8 mouse cellular contexts compared by ENCODE assay signal in genomic region chr7:73589208-73589771, GRCm38 (mm10). TPM values are rescaled to one million over a fixed set of nuclear protein-coding genes. Genes with fewer than 3 reads are reported as not detected.
DNase-seq lines count a peak whose midpoint lies in the region; ATAC-seq and TF ChIP-seq lines count a peak whose summit lies in the region.

No protein-coding gene starts in this region.

- no peaks in the 10 kb centered on the region for H3K36me3 ChIP-seq in hindbrain, embryonic 13.5 days
- H3K36me3 ChIP-seq in limb, embryonic 15.5 days, result no peaks in the 10 kb centered on the region
- no peaks in the 10 kb centered on the region for H3K36me3 ChIP-seq in stomach, postnatal 0 days (ENCODE audit: control insufficient read depth, insufficient read depth, low read length)

- H3K4me2 ChIP-seq in hindbrain, embryonic 13.5 days, result peak overlapping the region; percentile 21; the same call in 1 of the 2 replicates
- H3K4me2 ChIP-seq in limb, embryonic 15.5 days, result peak overlapping the region; percentile 21
- no peak overlapping the region for H3K4me2 ChIP-seq in stomach, postnatal 0 days (replicated peaks; ENCODE audit: low read depth)

- no peak for TF ChIP-seq CTCF in stomach, postnatal 0 days (IDR thresholded peaks at IDR 0.05; ENCODE audit: low read depth)

- H3K27me3 ChIP-seq in hindbrain, embryonic 13.5 days, result no peaks in the 10 kb centered on the region
- no peaks in the 10 kb centered on the region for H3K27me3 ChIP-seq in limb, embryonic 15.5 days
- no peaks in the 10 kb centered on the region for H3K27me3 ChIP-seq in stomach, postnatal 0 days (ENCODE audit: control insufficient read depth, insufficient read depth, low read length)

- peaks cover 22% of the 10 kb centered on the region for H3K4me1 ChIP-seq in hindbrain, embryonic 13.5 days (replicated peaks)
- peaks cover 49% of the 10 kb centered on the region for H3K4me1 ChIP-seq in limb, embryonic 15.5 days
- H3K4me1 ChIP-seq in stomach, postnatal 0 days (replicated peaks; ENCODE audit: control insufficient read depth, insufficient read depth), result peaks cover 14% of the 10 kb centered on the region; the same call in 1 of the 2 replicates

- peak; percentile 28 to 45 for DNase-seq in left cerebral cortex, adult 18-20 months (ENCODE audit: low spot score in 2 of 2)
- DNase-seq in left cerebral cortex, adult 11 months (ENCODE audit: low spot score), result no peak
- DNase-seq in MN1 (ENCODE audit: low spot score), result peak; percentile 53
- peak; percentile 56 to 68 for DNase-seq in cerebellum, postnatal 25 days
- peak; percentile 79 for DNase-seq in stomach, postnatal 0 days (ENCODE audit: low spot score)

- 0 out of 2 replicates have a peak, but pooled peaks have one; percentile 26 for ATAC-seq in hindbrain, embryonic 13.5 days (ENCODE audit: low FRiP score)
- peak; percentile 27; the same call in 1 of the 2 replicates for ATAC-seq in limb, embryonic 15.5 days (ENCODE audit: insufficient number of reproducible peaks, low FRiP score, low TSS enrichment, low read depth)
- peak; percentile 81 for ATAC-seq in stomach, postnatal 0 days (ENCODE audit: low FRiP score, low TSS enrichment)
- ATAC-seq in megakaryocyte-erythroid progenitor cell, adult 5-6 weeks (replicated peaks; ENCODE audit: low FRiP score, low TSS enrichment, poor library complexity, severe bottlenecking), result no peak

- H3K4me3 ChIP-seq in hindbrain, embryonic 13.5 days, result no peak overlapping the region
- H3K4me3 ChIP-seq in limb, embryonic 15.5 days, result 0 out of 2 replicates have a peak overlapping the region, but pooled peaks have one; percentile 1
- H3K4me3 ChIP-seq in stomach, postnatal 0 days (ENCODE audit: low read depth, low read length), result no peak overlapping the region

- H3K9ac ChIP-seq in hindbrain, embryonic 13.5 days, result 0 out of 2 replicates have a peak overlapping the region, but pooled peaks have one; percentile 26
- H3K9ac ChIP-seq in limb, embryonic 15.5 days, result no peak overlapping the region
- H3K9ac ChIP-seq in stomach, postnatal 0 days (ENCODE audit: low read length), result peak overlapping the region; percentile 43; the same call in 1 of the 2 replicates

- TF ChIP-seq EP300 in stomach, postnatal 0 days (optimal IDR thresholded peaks at IDR 0.05), result peak; percentile 79

- 60% methylated on average over 14 of the region's 14 CpGs for WGBS in hindbrain, embryonic 13.5 days
- 16% methylated on average over 14 of the region's 14 CpGs for WGBS in limb, embryonic 15.5 days
- 15% methylated on average over 14 of the region's 14 CpGs for WGBS in stomach, postnatal 0 days

- H3K9me3 ChIP-seq in hindbrain, embryonic 13.5 days, result no peaks in the 10 kb centered on the region
- H3K9me3 ChIP-seq in limb, embryonic 15.5 days, result no peaks in the 10 kb centered on the region
- H3K9me3 ChIP-seq in stomach, postnatal 0 days (ENCODE audit: control insufficient read depth, low read length), result no peaks in the 10 kb centered on the region

- H3K27ac ChIP-seq in hindbrain, embryonic 13.5 days, result peak overlapping the region; percentile 71
- peak overlapping the region; percentile 87 for H3K27ac ChIP-seq in limb, embryonic 15.5 days
- peak overlapping the region; percentile 97 for H3K27ac ChIP-seq in stomach, postnatal 0 days (replicated peaks)

RNA-seq across cellular contexts. Expression of gene Chd2, which starts 47.7 kb away (rescaled TPM):
- 10 to 100 TPM; 50.2 to 57.2 TPM for total RNA-seq in left cerebral cortex, adult 18-20 months (2021)
- polyA plus RNA-seq in hindbrain, embryonic 13.5 days (2015; fragmentation: Nextera tagmentation; extraction: Ambion mirVana), result 44.7 and 53.5 TPM in 2 replicates
- polyA plus RNA-seq in limb, embryonic 15.5 days (2015; fragmentation: Nextera tagmentation; extraction: Ambion mirVana), result 48.6 and 51.7 TPM in 2 replicates
- polyA plus RNA-seq in stomach, postnatal 0 days (2015; fragmentation: Nextera tagmentation; extraction: Ambion mirVana), result 15.9 and 18.0 TPM in 2 replicates
- 48.8 and 57.3 TPM in 2 replicates for total RNA-seq in megakaryocyte-erythroid progenitor cell, adult 5-6 weeks (2014; fragmentation: Nextera tagmentation)
- 101 and 150 TPM in 2 replicates for total RNA-seq in megakaryocyte-erythroid progenitor cell, adult 5-6 weeks (2017)
